Comparison of ENCODE assay signal across 21 mouse cellular contexts in the genomic region with DNA sequence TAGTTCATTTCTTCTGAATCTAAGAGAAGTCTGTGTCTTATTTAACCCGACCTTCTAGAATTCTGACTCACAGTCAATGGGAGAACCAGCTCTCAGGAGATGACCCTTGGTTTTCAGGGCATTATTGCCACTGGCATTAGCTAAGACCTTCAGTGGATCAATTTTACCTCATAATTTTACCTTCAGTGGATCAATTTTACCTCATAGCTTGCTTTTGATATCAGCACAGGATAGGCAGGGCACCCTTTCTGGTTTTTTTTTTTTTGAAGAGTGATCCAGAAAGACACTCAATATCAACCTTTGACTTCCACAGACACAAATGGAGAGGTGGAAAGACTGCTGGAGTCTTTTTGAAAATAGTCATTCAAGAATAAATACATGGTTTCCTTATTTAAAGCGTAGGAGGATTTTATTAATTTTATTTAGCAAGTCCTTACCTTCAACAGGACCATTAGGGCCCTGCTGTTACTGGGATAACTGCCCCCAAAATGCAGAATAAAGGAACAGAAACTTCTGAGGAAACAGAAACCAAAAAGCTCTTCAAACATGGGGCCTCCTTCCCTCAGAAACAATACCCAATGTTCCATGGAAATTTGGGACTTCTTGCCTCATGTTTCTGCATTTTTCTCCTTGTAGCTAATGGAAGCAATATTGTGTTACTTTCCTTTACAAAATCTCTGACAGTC. TPM values are rescaled to one million over a fixed set of nuclear protein-coding genes. Genes with fewer than 3 reads are reported as not detected.
A peak's percentile ranks its signal among the peaks of the same experiment; 100 is the strongest.
DNase-seq lines count a peak whose midpoint lies in the region; ATAC-seq and TF ChIP-seq lines count a peak whose summit lies in the region.
"Had no signal": no experiment of that assay in that cellular context is flagged by ENCODE, and none has a peak within 500 bp of the region (broad histone marks: within the 10 kb centered on the region; RNA-seq: fewer than 3 reads in every experiment).

No protein-coding gene starts in this region.

- TF ChIP-seq POLR2A in liver, adult 2 months (IDR thresholded peaks at IDR 0.05; ENCODE audit: extremely low read depth, insufficient read depth, low read length) = no peak
- TF ChIP-seq POLR2A in bone marrow macrophage, adult 2 months (IDR thresholded peaks at IDR 0.05; ENCODE audit: borderline replicate concordance, low read depth, low read length) = no peak

- TF ChIP-seq CTCF in liver, adult 2 months (IDR thresholded peaks at IDR 0.05; ENCODE audit: low read depth, low read length) = no peak
- no peak for TF ChIP-seq CTCF in bone marrow macrophage, adult 2 months (IDR thresholded peaks at IDR 0.05; ENCODE audit: low read depth, low read length)

- H3K27ac ChIP-seq in liver, adult 2 months (replicated peaks; ENCODE audit: insufficient read depth, low read depth, low read length) = peak overlapping the region; percentile 81
- no peak overlapping the region for H3K27ac ChIP-seq in liver, embryonic 11.5 days (ENCODE audit: low read depth, low read length)
- peak overlapping the region; percentile 76 for H3K27ac ChIP-seq in bone marrow macrophage, adult 2 months (ENCODE audit: insufficient read depth, low read depth, low read length)
- peak overlapping the region; percentile 63 for H3K27ac ChIP-seq in macrophage
- no peak overlapping the region for H3K27ac ChIP-seq in hindbrain, embryonic 14.5 days
- H3K27ac ChIP-seq: forebrain, embryonic 13.5 days; heart, embryonic 10.5 days; heart, embryonic 15.5 days; hindbrain, postnatal 0 days; limb, embryonic 15.5 days; midbrain, embryonic 10.5 days; neural tube, embryonic 13.5 days had no signal

- peaks cover 23% of the 10 kb centered on the region for H3K4me1 ChIP-seq in liver, adult 2 months (ENCODE audit: control insufficient read depth, insufficient read depth, low read length)
- H3K4me1 ChIP-seq in liver, embryonic 11.5 days (replicated peaks; ENCODE audit: control insufficient read depth, insufficient read depth, low read length) = peaks cover 9% of the 10 kb centered on the region
- peaks cover 41% of the 10 kb centered on the region for H3K4me1 ChIP-seq in bone marrow macrophage, adult 2 months (ENCODE audit: control insufficient read depth, insufficient read depth, low read length)
- H3K4me1 ChIP-seq in hindbrain, embryonic 14.5 days (replicated peaks; ENCODE audit: control insufficient read depth, insufficient read depth, low read length) = peaks cover 24% of the 10 kb centered on the region

- WGBS in liver, adult 2 months = 55% methylated on average over 2 of the region's 2 CpGs
- 83% methylated on average over 2 of the region's 2 CpGs for WGBS in liver, embryonic 11.5 days
- WGBS in macrophage (ENCODE audit: missing documents) = 90% methylated on average over 2 of the region's 2 CpGs
- WGBS in hindbrain, embryonic 14.5 days = 91% methylated on average over 2 of the region's 2 CpGs

- no peak overlapping the region for H3K4me2 ChIP-seq in liver, embryonic 11.5 days
- H3K4me2 ChIP-seq in hindbrain, embryonic 14.5 days (replicated peaks) = no peak overlapping the region
- H3K4me2 ChIP-seq: forebrain, embryonic 13.5 days; heart, embryonic 15.5 days; limb, embryonic 15.5 days; lung, embryonic 14.5 days; neural tube, embryonic 13.5 days had no signal

- H3K27me3 ChIP-seq in liver, adult 2 months (ENCODE audit: control insufficient read depth, insufficient read depth, low read length) = no peaks in the 10 kb centered on the region
- no peaks in the 10 kb centered on the region for H3K27me3 ChIP-seq in liver, embryonic 11.5 days (replicated peaks; ENCODE audit: control insufficient read depth, insufficient read depth, low read length)
- H3K27me3 ChIP-seq in hindbrain, embryonic 14.5 days (ENCODE audit: control insufficient read depth, insufficient read depth, low read length) = no peaks in the 10 kb centered on the region
- H3K27me3 ChIP-seq: forebrain, embryonic 13.5 days; heart, embryonic 15.5 days; limb, embryonic 15.5 days; neural tube, embryonic 13.5 days had no signal

- no peaks in the 10 kb centered on the region; the same call in 1 of the 2 replicates for H3K79me2 ChIP-seq in liver, adult 2 months (ENCODE audit: control insufficient read depth, insufficient read depth, low read length)
- peaks cover 56% of the 10 kb centered on the region for H3K79me2 ChIP-seq in macrophage (ENCODE audit: inconsistent target)

- peak; percentile 74 for DNase-seq in liver, adult 2 months (ENCODE audit: extremely low read depth, low read depth, low spot score)
- DNase-seq in liver, embryonic 11.5 days (ENCODE audit: low spot score) = no peak
- peak; percentile 53 for DNase-seq in A20 (ENCODE audit: low read depth, low spot score)
- DNase-seq in embryo, embryonic 9.5 days (ENCODE audit: extremely low spot score) = no peak
- no peak for DNase-seq in hindbrain, embryonic 14.5 days (ENCODE audit: low spot score)
- DNase-seq: adrenal gland, postnatal 25 days; cerebellum, adult 2 months; cerebellum, postnatal 25 days; gastrocnemius, postnatal 14 days; left cerebral cortex, postnatal 4 days; lung, embryonic 14.5 days had no signal

- H3K4me3 ChIP-seq in liver, adult 2 months (ENCODE audit: insufficient read depth, low read depth, low read length) = no peak overlapping the region
- H3K4me3 ChIP-seq in liver, embryonic 11.5 days (ENCODE audit: low read depth, low read length) = no peak overlapping the region
- H3K4me3 ChIP-seq in bone marrow macrophage, adult 2 months (ENCODE audit: insufficient read depth, low read length) = no peak overlapping the region
- H3K4me3 ChIP-seq in macrophage (ENCODE audit: inconsistent target) = no peak overlapping the region
- H3K4me3 ChIP-seq in hindbrain, embryonic 14.5 days (replicated peaks; ENCODE audit: low read length) = no peak overlapping the region
- H3K4me3 ChIP-seq: forebrain, embryonic 13.5 days; heart, embryonic 10.5 days; heart, embryonic 15.5 days; limb, embryonic 15.5 days; midbrain, embryonic 10.5 days; myocyte; neural tube, embryonic 13.5 days had no signal

- no peak for ATAC-seq in liver, embryonic 11.5 days (replicated peaks; ENCODE audit: low FRiP score)
- no peak for ATAC-seq in hindbrain, embryonic 14.5 days (ENCODE audit: low FRiP score)
- ATAC-seq: forebrain, embryonic 13.5 days; hindbrain, postnatal 0 days had no signal

- H3K9me3 ChIP-seq in liver, embryonic 11.5 days (ENCODE audit: control insufficient read depth, low read length) = no peaks in the 10 kb centered on the region
- no peaks in the 10 kb centered on the region for H3K9me3 ChIP-seq in hindbrain, embryonic 14.5 days (ENCODE audit: control insufficient read depth, low read length)
- H3K9me3 ChIP-seq: forebrain, embryonic 13.5 days; heart, embryonic 10.5 days; heart, embryonic 15.5 days; limb, embryonic 15.5 days; midbrain, embryonic 10.5 days; neural tube, embryonic 13.5 days had no signal

- peaks cover 22% of the 10 kb centered on the region for H3K36me3 ChIP-seq in liver, adult 2 months (ENCODE audit: control insufficient read depth, insufficient read depth, low read length)
- H3K36me3 ChIP-seq in liver, embryonic 11.5 days (ENCODE audit: control insufficient read depth, insufficient read depth, low read length) = no peaks in the 10 kb centered on the region
- H3K36me3 ChIP-seq in macrophage (ENCODE audit: inconsistent target) = peaks cover 20% of the 10 kb centered on the region; the same call in 1 of the 2 replicates
- H3K36me3 ChIP-seq in hindbrain, embryonic 14.5 days (replicated peaks; ENCODE audit: control insufficient read depth, insufficient read depth) = no peaks in the 10 kb centered on the region; the same call in 1 of the 2 replicates
- H3K36me3 ChIP-seq: midbrain, embryonic 10.5 days; neural tube, embryonic 13.5 days had no signal

- no peak overlapping the region for H3K9ac ChIP-seq in liver, adult 2 months (ENCODE audit: low read depth, low read length)
- no peak overlapping the region for H3K9ac ChIP-seq in liver, embryonic 11.5 days (ENCODE audit: low read depth, low read length)
- no peak overlapping the region for H3K9ac ChIP-seq in hindbrain, embryonic 14.5 days
- H3K9ac ChIP-seq: forebrain, embryonic 13.5 days; heart, embryonic 15.5 days; limb, embryonic 15.5 days; lung, embryonic 14.5 days; neural tube, embryonic 13.5 days had no signal

RNA-seq across cellular contexts. Expression of a gene that starts 5.3 kb away (rescaled TPM):
- total RNA-seq in liver, adult 2 months (2014; rRNA removed) = 63.6 and 86.8 TPM in 2 replicates
- 41.4 and 59.6 TPM in 2 replicates for polyA plus RNA-seq in liver, adult 2 months (2012; rRNA removed)
- polyA plus RNA-seq in liver, embryonic 11.5 days (2014; fragmentation: Nextera tagmentation; extraction: Ambion mirVana) = 30.1 and 33.1 TPM in 2 replicates
- 112 and 121 TPM in 2 replicates for polyA plus RNA-seq in bone marrow macrophage, adult 2 months (2012; ENCODE audit: insufficient read depth, insufficient read length, missing spikeins)
- 100 to 1,000 TPM in 10 of 26 experiments, 10 to 100 TPM in 16; 11.4 to 269 (median 48.3) TPM for total RNA-seq in macrophage (2018; cell fraction: chromatin; rRNA removed)
- 100 to 1,000 TPM in 13 of 26 experiments, 10 to 100 TPM in 13; 44.1 to 616 (median 232) TPM for total RNA-seq in macrophage (2018; cell fraction: cytosol; rRNA removed)
- 100 to 1,000 TPM in 14 of 26 experiments, 10 to 100 TPM in 12; 12.8 to 350 (median 131) TPM for total RNA-seq in macrophage (2018; cell fraction: nucleus; rRNA removed)
- 88.5 to 399 TPM (median 89.8 TPM) in 3 replicates for polyA plus RNA-seq in macrophage (2018)
- 76.1 and 78.5 TPM in 2 replicates for polyA plus RNA-seq in hindbrain, embryonic 14.5 days (2014; fragmentation: Nextera tagmentation; extraction: Ambion mirVana)

Comparison
In these comparisons a context has a peak if more than half of its experiments do, and no peak if none do; other contexts are left out.
1. DNase-seq: peak in liver, adult 2 months (single experiment) and A20 (single experiment); none in liver, embryonic 11.5 days (single experiment), embryo, embryonic 9.5 days (single experiment) and hindbrain, embryonic 14.5 days (single experiment).
2. H3K27ac ChIP-seq: peak in liver, adult 2 months (single experiment), bone marrow macrophage, adult 2 months (single experiment) and macrophage (single experiment); none in liver, embryonic 11.5 days (single experiment) and hindbrain, embryonic 14.5 days (single experiment).